8 mouse cellular contexts compared by ENCODE assay signal in the genomic region with DNA sequence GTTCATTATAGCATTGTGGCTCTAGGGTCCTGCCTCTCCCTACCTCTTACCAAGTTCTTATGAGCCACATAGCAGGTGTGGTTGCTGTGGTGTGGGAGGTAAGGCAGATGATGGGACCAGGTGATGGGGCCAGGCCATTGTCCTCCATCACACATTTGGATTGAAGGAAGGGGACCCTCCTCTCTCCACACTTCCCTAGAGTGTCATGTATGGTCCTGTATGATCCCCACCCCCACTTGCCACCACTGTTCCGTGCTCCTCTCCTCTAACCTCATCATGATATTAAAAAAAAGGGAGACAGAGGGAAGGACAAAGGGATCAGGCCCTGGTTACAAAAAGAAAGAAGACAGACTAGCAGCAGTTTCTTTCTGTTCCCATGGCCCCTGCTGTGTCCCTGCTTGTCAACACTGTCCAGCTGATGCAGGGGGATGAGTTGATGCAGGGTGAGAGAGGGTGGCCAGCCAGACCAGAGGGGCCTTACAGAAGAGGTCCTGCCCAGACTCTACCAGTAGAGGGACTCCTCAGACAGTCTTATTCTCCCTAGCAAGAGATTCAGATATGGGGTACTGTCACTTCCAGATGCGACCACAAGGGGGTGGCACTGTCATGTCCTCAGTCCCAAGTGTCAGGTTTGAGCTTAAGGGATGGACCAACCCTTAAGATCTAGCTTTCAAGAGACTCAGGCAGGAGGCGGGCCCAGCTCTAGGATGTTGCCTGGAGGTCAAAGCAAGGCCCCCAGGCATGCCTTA. TPM values are rescaled to one million over a fixed set of nuclear protein-coding genes. Genes with fewer than 3 reads are reported as not detected.
A peak's percentile ranks its signal among the peaks of the same experiment; 100 is the strongest.
DNase-seq lines count a peak whose midpoint lies in the region; ATAC-seq and TF ChIP-seq lines count a peak whose summit lies in the region.

No protein-coding gene starts in this region.

- H3K9me3 ChIP-seq in embryonic facial prominence, embryonic 14.5 days (ENCODE audit: control insufficient read depth, low read length): no peaks in the 10 kb centered on the region
- H3K9me3 ChIP-seq in limb, embryonic 12.5 days: no peaks in the 10 kb centered on the region
- no peaks in the 10 kb centered on the region for H3K9me3 ChIP-seq in midbrain, embryonic 16.5 days (replicated peaks; ENCODE audit: control insufficient read depth, low read length, poor library complexity, severe bottlenecking)

- no peak for TF ChIP-seq POLR2A in spleen, adult 2 months (IDR thresholded peaks at IDR 0.05; ENCODE audit: low read depth, low read length)

- H3K9ac ChIP-seq in embryonic facial prominence, embryonic 14.5 days (ENCODE audit: low read depth, low read length): no peak overlapping the region
- no peak overlapping the region for H3K9ac ChIP-seq in limb, embryonic 12.5 days (replicated peaks)
- no peak overlapping the region for H3K9ac ChIP-seq in midbrain, embryonic 16.5 days (ENCODE audit: low read depth, low read length)

- 25% methylated on average over 3 of the region's 3 CpGs for WGBS in embryonic facial prominence, embryonic 14.5 days
- WGBS in limb, embryonic 12.5 days: 24% methylated on average over 3 of the region's 3 CpGs
- WGBS in midbrain, embryonic 16.5 days: 18% methylated on average over 3 of the region's 3 CpGs
- WGBS in spleen, adult 2 months: 32% methylated on average over 3 of the region's 3 CpGs

- peak; percentile 76 to 80 for DNase-seq in B cell, adult 2 months
- DNase-seq in adrenal gland, postnatal 4 days (ENCODE audit: low spot score in 2 of 2): peak; percentile 38 to 68
- DNase-seq in embryonic facial prominence, embryonic 14.5 days (ENCODE audit: low spot score): peak; percentile 82
- DNase-seq in heart, adult 8-10 months (ENCODE audit: low spot score): peak; percentile 75
- DNase-seq in kidney, adult 9 months: peak; percentile 89
- DNase-seq in spleen, adult 2 months (ENCODE audit: low read depth in 1 of 2, low spot score in 2 of 2): peak; percentile 64 to 66

- no peak overlapping the region for H3K27ac ChIP-seq in embryonic facial prominence, embryonic 14.5 days (replicated peaks; ENCODE audit: low read depth, low read length)
- H3K27ac ChIP-seq in limb, embryonic 12.5 days: no peak overlapping the region
- H3K27ac ChIP-seq in midbrain, embryonic 16.5 days (ENCODE audit: low read length): no peak overlapping the region
- no peak overlapping the region for H3K27ac ChIP-seq in spleen, adult 2 months (ENCODE audit: insufficient read depth, low read length)

- no peaks in the 10 kb centered on the region for H3K4me1 ChIP-seq in embryonic facial prominence, embryonic 14.5 days (ENCODE audit: control insufficient read depth, insufficient read depth, low read length)
- H3K4me1 ChIP-seq in limb, embryonic 12.5 days (replicated peaks): peaks cover 2% of the 10 kb centered on the region; the same call in 1 of the 2 replicates
- H3K4me1 ChIP-seq in midbrain, embryonic 16.5 days (ENCODE audit: control insufficient read depth, insufficient read depth, low read length): no peaks in the 10 kb centered on the region
- H3K4me1 ChIP-seq in spleen, adult 2 months (ENCODE audit: control insufficient read depth, insufficient read depth, insufficient read length): peaks cover 6% of the 10 kb centered on the region; the same call in 1 of the 2 replicates

- peak; percentile 70 for ATAC-seq in embryonic facial prominence, embryonic 14.5 days (ENCODE audit: low read depth)
- peak; percentile 49 for ATAC-seq in limb, embryonic 12.5 days (ENCODE audit: insufficient number of reproducible peaks, insufficient read depth, low FRiP score, low TSS enrichment, low read depth)
- peak; percentile 78 for ATAC-seq in midbrain, embryonic 16.5 days

- no peak overlapping the region for H3K4me2 ChIP-seq in embryonic facial prominence, embryonic 14.5 days (ENCODE audit: low read depth, low read length)
- H3K4me2 ChIP-seq in limb, embryonic 12.5 days: no peak overlapping the region
- H3K4me2 ChIP-seq in midbrain, embryonic 16.5 days (ENCODE audit: low read length): no peak overlapping the region

- no peaks in the 10 kb centered on the region for H3K27me3 ChIP-seq in embryonic facial prominence, embryonic 14.5 days (replicated peaks; ENCODE audit: control insufficient read depth, insufficient read depth, low read length)
- H3K27me3 ChIP-seq in limb, embryonic 12.5 days: peaks cover 6% of the 10 kb centered on the region
- no peaks in the 10 kb centered on the region; the same call in 1 of the 2 replicates for H3K27me3 ChIP-seq in midbrain, embryonic 16.5 days (ENCODE audit: control insufficient read depth, insufficient read depth, low read depth, low read length)
- no peaks in the 10 kb centered on the region for H3K27me3 ChIP-seq in spleen, adult 2 months (ENCODE audit: control insufficient read depth, insufficient read depth, low read length)

- H3K36me3 ChIP-seq in embryonic facial prominence, embryonic 14.5 days (ENCODE audit: control insufficient read depth, insufficient read depth, low read length): no peaks in the 10 kb centered on the region
- H3K36me3 ChIP-seq in limb, embryonic 12.5 days: no peaks in the 10 kb centered on the region
- H3K36me3 ChIP-seq in midbrain, embryonic 16.5 days (ENCODE audit: control insufficient read depth, insufficient read depth, low read length): no peaks in the 10 kb centered on the region
- H3K36me3 ChIP-seq in spleen, adult 2 months (ENCODE audit: control insufficient read depth, insufficient read depth, low read length): no peaks in the 10 kb centered on the region

- TF ChIP-seq CTCF in spleen, adult 2 months (IDR thresholded peaks at IDR 0.05; ENCODE audit: extremely low read depth, insufficient read depth, insufficient read length, insufficient replicate concordance): peak; percentile 69; the same call in 1 of the 2 replicates

- no peak overlapping the region for H3K4me3 ChIP-seq in embryonic facial prominence, embryonic 14.5 days (ENCODE audit: low read depth, low read length)
- no peak overlapping the region for H3K4me3 ChIP-seq in limb, embryonic 12.5 days (replicated peaks)
- H3K4me3 ChIP-seq in midbrain, embryonic 16.5 days (ENCODE audit: low read depth, low read length): no peak overlapping the region
- H3K4me3 ChIP-seq in spleen, adult 2 months (ENCODE audit: extremely low read depth, insufficient read depth, insufficient read length): no peak overlapping the region

RNA-seq across cellular contexts. Expression of a gene that starts 4.9 kb away (rescaled TPM):
- total RNA-seq in adrenal gland, postnatal 4 days (2021): 1 to 10 TPM in 1 of 2 experiments, under 1 TPM in 1; 0.31 to 4.8 TPM
- polyA plus RNA-seq in embryonic facial prominence, embryonic 14.5 days (2014; fragmentation: Nextera tagmentation; extraction: Ambion mirVana): 0.78 and 1.4 TPM in 2 replicates
- total RNA-seq in heart, adult 8-10 months (2022): not detected
- not detected in 2 replicates for polyA plus RNA-seq in limb, embryonic 12.5 days (2016; fragmentation: Nextera tagmentation; extraction: Ambion mirVana)
- 1.6 and 1.7 TPM in 2 replicates for polyA plus RNA-seq in midbrain, embryonic 16.5 days (2015; fragmentation: Nextera tagmentation; extraction: Ambion mirVana)
- polyA plus RNA-seq in spleen, adult 2 months (2012; rRNA removed): 1.9 and 2.4 TPM in 2 replicates

RNA-seq across cellular contexts. Expression of a gene that starts 37.9 kb away (rescaled TPM):
- 10 to 100 TPM in 1 of 2 experiments, 1 to 10 TPM in 1; 4.5 to 15.2 TPM for total RNA-seq in adrenal gland, postnatal 4 days (2021)
- polyA plus RNA-seq in embryonic facial prominence, embryonic 14.5 days (2014; fragmentation: Nextera tagmentation; extraction: Ambion mirVana): 10.6 and 11.5 TPM in 2 replicates
- under 1 TPM in 2 of 4 experiments, not detected in 2; 0.46 to 0.49 TPM for total RNA-seq in heart, adult 8-10 months (2022)
- polyA plus RNA-seq in limb, embryonic 12.5 days (2016; fragmentation: Nextera tagmentation; extraction: Ambion mirVana): 1.0 and 1.3 TPM in 2 replicates
- 35.3 and 39.9 TPM in 2 replicates for polyA plus RNA-seq in midbrain, embryonic 16.5 days (2015; fragmentation: Nextera tagmentation; extraction: Ambion mirVana)
- polyA plus RNA-seq in spleen, adult 2 months (2012; rRNA removed): 1.5 and 2.1 TPM in 2 replicates
